Mouse (Mus musculus) forelimb bud, embryonic 11.5 days (tissue): ENCODE measurements around the gene Msi1.
"Not testable (repeated sequence)": the region's sequence is repeated elsewhere in the genome, so short reads cannot be mapped to it uniquely, and the experiment has no call there.

ENCODE experiments used
- DNase-seq: peaks from one replicate; pipeline ENCODE4 v3.0.0-alpha.2; 2012; ENCODE audit warnings: low read depth, low spot score

The Msi1 gene

GRCm38 (mm10) chr5:115488841-115489698 lies 59.7 kb downstream of the Msi1 start:
- peak; percentile 87 for DNase-seq

GRCm38 (mm10) chr5:115489699-115490637 lies 60.6 kb downstream of the Msi1 start:
- peak; percentile 94 for DNase-seq

GRCm38 (mm10) chr5:115490638-115491000 lies 61.2 kb downstream of the Msi1 start:
- DNase-seq: no peak

GRCm38 (mm10) chr5:115491076-115491475 lies 61.7 kb downstream of the Msi1 start:
- no peak for DNase-seq

- DNase-seq: peak; percentile 53
These were observed 62.4 kb downstream of the Msi1 start for GRCm38 (mm10) chr5:115491771-115492322.

DNA sequence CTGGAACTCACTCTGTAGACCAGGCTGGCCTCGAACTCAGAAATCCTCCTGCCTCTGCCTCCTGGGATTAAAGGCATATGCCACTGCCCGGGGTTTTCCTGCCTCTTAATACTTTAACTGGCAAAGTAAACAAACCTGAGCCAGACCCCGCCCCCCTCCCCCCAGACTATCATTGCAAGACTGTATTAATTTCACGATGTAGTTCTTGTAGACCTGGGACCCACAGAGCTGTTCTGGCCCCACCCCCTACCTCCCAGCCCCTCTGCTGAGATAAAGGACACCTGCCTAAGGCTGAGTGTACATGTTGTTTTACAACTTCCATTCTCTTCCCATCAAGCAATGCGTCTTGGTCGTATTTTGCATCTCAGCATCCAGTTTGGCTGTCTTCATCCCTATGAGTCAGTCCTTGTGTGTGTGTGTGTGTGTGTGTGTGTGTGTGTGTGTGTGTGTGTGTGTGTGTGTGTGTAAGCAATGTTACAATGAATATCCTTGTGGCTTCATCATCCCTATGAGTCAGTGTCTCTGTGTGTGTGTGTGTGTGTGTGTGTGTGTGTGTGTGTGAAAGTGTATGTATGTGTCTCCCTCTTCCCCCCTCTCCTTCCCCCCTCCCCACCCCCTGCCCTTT lies 63.4 kb downstream of the Msi1 start:
- no peak for DNase-seq

DNA sequence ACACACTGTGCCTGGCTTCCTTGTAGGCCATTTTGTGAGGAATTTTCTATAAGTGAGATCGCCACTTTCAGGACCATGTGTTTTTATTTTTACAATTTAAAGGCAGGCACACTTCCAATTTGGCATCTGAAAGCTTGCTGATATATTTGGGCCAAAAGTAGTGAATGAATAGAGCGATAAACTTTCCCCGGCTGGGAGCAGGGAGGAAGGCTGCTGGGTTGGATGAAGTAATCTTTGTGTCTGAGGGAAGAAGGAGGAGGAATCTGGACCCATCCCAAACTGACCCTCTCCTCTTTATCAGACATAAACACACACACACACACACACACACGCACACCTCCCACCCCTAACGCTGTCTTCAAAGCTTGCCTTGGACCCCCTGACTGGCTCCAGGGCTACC lies 64.0 kb downstream of the Msi1 start:
- no peak for DNase-seq

GRCm38 (mm10) chr5:115495618-115496017 lies 66.2 kb downstream of the Msi1 start:
- not testable (repeated sequence) for DNase-seq

DNA sequence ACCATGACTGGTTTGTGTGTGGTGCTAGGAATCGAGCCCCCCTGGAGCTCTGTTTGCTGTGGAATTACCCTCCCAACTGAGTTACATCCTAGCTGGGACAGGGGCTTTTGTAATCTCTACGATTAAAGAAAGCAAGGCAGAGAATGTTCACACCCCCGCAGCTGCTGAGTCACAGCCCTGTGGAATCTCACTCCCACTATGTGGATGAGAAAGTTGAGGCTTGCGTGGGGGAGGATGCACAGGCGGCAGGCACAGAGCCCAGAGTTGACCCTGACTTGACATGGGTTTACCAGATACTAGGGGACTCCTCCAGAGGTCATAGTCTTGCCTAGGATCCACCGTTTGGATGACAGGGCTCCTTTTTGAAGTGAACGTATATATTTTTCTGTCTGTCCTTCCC lies 67.6 kb downstream of the Msi1 start:
- DNase-seq: no peak

DNA sequence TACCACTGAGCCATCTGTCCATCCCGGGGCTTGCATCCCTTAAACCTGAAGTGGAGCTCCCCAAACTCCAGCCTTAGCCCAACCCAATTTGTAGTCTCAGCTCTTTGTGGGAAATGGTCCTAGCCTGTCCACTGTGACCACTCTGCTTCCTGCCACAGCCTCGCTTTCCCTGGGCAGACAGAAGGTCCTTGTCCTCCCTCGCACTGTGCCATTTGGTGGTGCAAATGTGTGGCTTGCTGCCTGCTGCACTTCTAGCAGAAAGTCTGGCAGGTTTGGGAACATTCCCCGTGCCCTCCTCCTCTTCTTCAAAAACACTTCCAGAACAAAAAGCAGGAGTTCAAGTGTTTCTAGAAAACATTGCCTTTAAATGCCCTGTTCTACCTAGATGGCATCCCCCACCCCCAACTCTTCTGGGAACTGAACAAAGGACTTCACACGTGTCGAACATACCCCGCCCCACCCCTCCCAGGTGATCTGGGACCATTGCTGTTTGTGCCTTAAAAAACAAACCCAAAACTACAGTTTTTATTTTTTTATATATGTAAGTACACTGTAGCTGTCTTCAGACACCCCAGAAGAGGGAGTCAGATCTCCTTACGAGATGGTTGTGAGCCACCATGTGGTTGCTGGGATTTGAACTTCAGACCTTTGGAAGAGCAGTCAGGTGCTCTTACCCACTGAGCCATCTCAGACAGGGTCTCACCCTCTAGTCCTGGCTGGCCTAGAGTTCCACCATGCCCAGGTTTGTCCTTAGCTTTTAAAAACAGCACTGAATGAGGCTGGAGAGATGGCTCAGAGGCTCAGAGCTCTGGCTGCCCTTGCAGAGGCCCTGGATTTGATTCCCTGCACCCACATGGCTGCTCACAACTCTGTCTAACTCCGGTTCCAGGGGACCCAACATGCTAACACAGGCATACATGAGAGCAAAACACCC lies 69.2 kb downstream of the Msi1 start:
- no peak for DNase-seq

GRCm38 (mm10) chr5:115500383-115500935 lies 71.1 kb downstream of the Msi1 start:
- no peak for DNase-seq

GRCm38 (mm10) chr5:115503035-115503434 lies 73.6 kb downstream of the Msi1 start:
- DNase-seq: no peak
